Mouse (Mus musculus): ENCODE data around the gene Lrch4. TPM values are rescaled to one million over a fixed set of nuclear protein-coding genes. Genes with fewer than 3 reads are reported as not detected.
A peak's percentile ranks its signal among the peaks of the same experiment; 100 is the strongest.

Gene Lrch4
- total and polyA plus RNA-seq, 2 experiments from 2014 or later, result 13.1 to 14.5 TPM

DNA sequence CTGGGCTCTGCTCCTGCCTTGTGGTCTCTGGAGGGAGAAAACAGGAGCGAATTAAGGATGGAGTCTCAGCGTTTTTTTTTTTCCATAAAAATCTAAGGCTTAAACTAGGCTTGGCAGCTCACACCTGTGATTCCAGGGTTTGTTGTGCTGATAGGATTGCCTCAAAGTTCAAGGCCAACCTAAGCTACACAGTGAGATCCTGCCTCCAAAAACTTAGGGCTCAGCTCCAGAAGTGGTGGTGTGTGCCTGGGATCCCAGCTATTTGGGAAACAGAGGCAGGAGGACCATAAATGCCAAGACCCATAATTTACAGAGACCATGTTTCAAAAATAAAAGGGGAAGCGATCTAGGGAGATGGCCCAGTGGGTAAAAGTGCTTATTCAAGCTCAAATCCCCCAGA lies 19.6 kb upstream of the Lrch4 start:
- H3K4me2 ChIP-seq (ENCODE audit: low read depth, low read length, poor library complexity, severe bottlenecking), result no peak overlapping the region

DNA sequence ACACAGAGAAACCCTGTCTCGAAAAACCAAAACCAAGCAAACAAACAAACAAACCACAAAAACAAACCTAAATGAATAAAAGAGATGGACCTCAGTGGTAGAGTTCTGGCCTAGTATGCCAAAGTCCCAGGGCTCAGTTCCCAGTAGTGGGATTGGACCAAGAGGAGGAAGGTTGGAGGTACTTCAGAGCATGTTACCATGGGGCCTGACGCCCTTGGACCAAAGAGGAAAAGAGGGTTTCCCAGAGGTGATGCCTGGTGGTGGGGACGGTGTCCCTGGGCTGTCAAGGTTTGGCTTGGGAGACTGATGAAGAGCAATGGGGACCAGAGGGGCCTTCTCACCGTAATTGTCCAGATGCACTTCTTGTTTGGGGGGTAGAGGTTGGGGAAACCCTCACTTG lies 18.9 kb upstream of the Lrch4 start:
- ATAC-seq (ENCODE audit: low FRiP score), result no peak
- no peak overlapping the region for H3K4me3 ChIP-seq (ENCODE audit: low read depth, low read length)

More for the DNA sequence above, 19.6 kb upstream of the Lrch4 start:
- TF ChIP-seq CTCF (IDR thresholded peaks at IDR 0.05), result no peak
- ATAC-seq (ENCODE audit: low FRiP score) (no peak), DNase-seq (ENCODE audit: low spot score) (no peak)
- Histone ChIP-seq H3K9ac (replicated peaks; ENCODE audit: low read length, poor library complexity, severe bottlenecking) (no peak overlapping the region), H3K27ac (ENCODE audit: low read depth, low read length) (no peak overlapping the region), H3K4me1 (ENCODE audit: insufficient read depth, low read length) (no peaks in the 10 kb centered on the region; the same call in 1 of the 2 replicates), H3K4me3 (ENCODE audit: low read depth, low read length) (no peak overlapping the region), H3K36me3 (ENCODE audit: insufficient read depth, low read length) (no peaks in the 10 kb centered on the region), H3K9me3 (ENCODE audit: low read length) (no peaks in the 10 kb centered on the region), H3K27me3 (ENCODE audit: insufficient read depth, low read length) (peaks cover 8% of the 10 kb centered on the region)
- 73% methylated on average over 3 of the region's 3 CpGs for WGBS

DNA sequence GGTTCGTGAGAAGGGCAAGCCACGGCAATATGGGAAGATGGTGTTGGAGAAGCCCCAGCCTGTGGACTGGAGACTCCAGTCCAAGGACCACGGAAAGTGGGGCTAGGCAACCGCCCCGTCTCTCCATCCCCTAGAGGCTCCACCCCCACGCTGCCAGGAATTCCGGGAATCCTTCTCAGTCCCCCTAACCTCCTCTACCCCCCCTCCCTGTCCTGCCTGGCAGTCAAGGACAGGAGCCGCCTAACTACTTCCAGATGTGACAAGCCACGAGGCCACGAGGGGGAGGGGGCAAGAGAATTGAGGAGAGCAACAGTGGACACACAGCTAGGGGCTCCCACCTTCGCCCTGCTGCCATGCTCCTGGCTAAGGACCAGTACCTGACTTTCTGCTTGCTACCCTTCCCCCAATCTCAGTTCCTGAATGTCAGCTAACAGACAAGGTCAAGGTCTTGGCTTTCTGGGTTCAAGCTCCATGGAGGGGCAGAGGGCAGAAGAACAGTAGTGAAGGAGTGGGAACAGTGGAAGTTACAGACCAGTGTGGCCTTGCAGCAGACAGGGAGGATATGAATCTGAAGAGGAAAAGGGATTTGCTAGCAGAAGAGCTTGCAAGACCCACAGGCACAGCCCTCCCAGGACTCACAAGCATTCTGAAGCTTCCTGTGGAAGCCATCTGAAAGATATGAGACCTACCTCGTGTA lies 18.2 kb upstream of the Lrch4 start:
- Histone ChIP-seq H3K36me3 (ENCODE audit: insufficient read depth, low read length) (no peaks in the 10 kb centered on the region), H3K27ac (ENCODE audit: low read depth, low read length) (0 out of 2 replicates have a peak overlapping the region, but pooled peaks have one; percentile 19), H3K4me2 (ENCODE audit: low read depth, low read length, poor library complexity, severe bottlenecking) (no peak overlapping the region), H3K9me3 (ENCODE audit: low read length) (no peaks in the 10 kb centered on the region), H3K9ac (replicated peaks; ENCODE audit: low read length, poor library complexity, severe bottlenecking) (no peak overlapping the region), H3K4me1 (ENCODE audit: insufficient read depth, low read length) (no peaks in the 10 kb centered on the region; the same call in 1 of the 2 replicates), H3K4me3 (ENCODE audit: low read depth, low read length) (no peak overlapping the region), H3K27me3 (ENCODE audit: insufficient read depth, low read length) (peaks cover 8% of the 10 kb centered on the region)
- no peak for ATAC-seq (ENCODE audit: low FRiP score)
- WGBS, result 21% methylated on average over 12 of the region's 12 CpGs
- no peak for DNase-seq (ENCODE audit: low spot score)
- TF ChIP-seq CTCF (IDR thresholded peaks at IDR 0.05), result no peak

More for the DNA sequence above, 18.9 kb upstream of the Lrch4 start:
- Histone ChIP-seq H3K4me1 (ENCODE audit: insufficient read depth, low read length) (no peaks in the 10 kb centered on the region; the same call in 1 of the 2 replicates), H3K27me3 (ENCODE audit: insufficient read depth, low read length) (peaks cover 8% of the 10 kb centered on the region), H3K36me3 (ENCODE audit: insufficient read depth, low read length) (no peaks in the 10 kb centered on the region), H3K4me2 (ENCODE audit: low read depth, low read length, poor library complexity, severe bottlenecking) (no peak overlapping the region), H3K27ac (ENCODE audit: low read depth, low read length) (no peak overlapping the region), H3K9ac (replicated peaks; ENCODE audit: low read length, poor library complexity, severe bottlenecking) (no peak overlapping the region), H3K9me3 (ENCODE audit: low read length) (no peaks in the 10 kb centered on the region)
- TF ChIP-seq CTCF (IDR thresholded peaks at IDR 0.05), result no peak
- 82% methylated on average over 4 of the region's 4 CpGs for WGBS
- DNase-seq (ENCODE audit: low spot score), result no peak

DNA sequence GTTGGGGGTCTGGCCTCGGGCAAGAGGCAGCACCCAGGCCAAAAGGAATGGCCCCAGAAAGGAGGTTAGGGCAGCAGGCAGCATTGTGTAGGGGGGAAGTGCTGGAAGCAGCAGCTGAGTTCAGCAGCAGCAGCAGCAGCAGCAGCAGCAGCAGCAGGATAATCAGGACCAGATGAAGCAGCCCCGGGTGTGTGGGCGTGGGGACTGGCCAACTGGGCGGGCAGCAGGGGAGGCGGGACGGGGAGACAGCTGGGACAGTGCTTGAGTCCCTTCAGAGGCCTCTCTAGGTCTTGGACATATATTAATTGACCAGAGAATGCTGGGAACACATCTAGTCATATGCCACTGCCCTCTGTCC lies 17.7 kb upstream of the Lrch4 start:
- TF ChIP-seq CTCF (IDR thresholded peaks at IDR 0.05), result no peak
- Histone ChIP-seq H3K9ac (replicated peaks; ENCODE audit: low read length, poor library complexity, severe bottlenecking) (0 out of 2 replicates have a peak overlapping the region, but pooled peaks have one; percentile 4), H3K4me2 (ENCODE audit: low read depth, low read length, poor library complexity, severe bottlenecking) (no peak overlapping the region), H3K4me1 (ENCODE audit: insufficient read depth, low read length) (no peaks in the 10 kb centered on the region; the same call in 1 of the 2 replicates), H3K27ac (ENCODE audit: low read depth, low read length) (0 out of 2 replicates have a peak overlapping the region, but pooled peaks have one; percentile 19), H3K27me3 (ENCODE audit: insufficient read depth, low read length) (peaks cover 8% of the 10 kb centered on the region), H3K9me3 (ENCODE audit: low read length) (no peaks in the 10 kb centered on the region), H3K36me3 (ENCODE audit: insufficient read depth, low read length) (no peaks in the 10 kb centered on the region), H3K4me3 (ENCODE audit: low read depth, low read length) (no peak overlapping the region)
- 16% methylated on average over 6 of the region's 6 CpGs for WGBS
- DNase-seq (ENCODE audit: low spot score), result no peak
- no peak for ATAC-seq (ENCODE audit: low FRiP score)

DNA sequence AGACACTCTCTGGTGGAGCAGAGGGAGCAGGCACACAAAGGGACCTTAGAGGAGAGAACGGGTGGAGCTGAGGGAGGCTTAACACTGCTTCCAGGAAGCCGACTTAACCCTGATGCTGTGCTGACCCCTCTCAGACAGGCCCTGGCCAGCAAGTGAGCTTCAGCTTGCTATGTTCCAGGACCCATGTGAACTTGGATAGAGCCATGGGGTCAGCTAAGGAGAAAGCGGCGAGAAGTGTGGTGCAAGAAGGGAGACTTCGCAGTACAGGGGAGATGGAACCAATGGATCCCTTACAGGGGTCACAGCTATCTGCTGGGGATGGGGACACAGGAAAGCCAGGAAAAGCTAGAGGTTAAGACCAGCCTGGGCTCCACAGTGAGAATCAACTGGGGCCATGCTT lies 15.8 kb upstream of the Lrch4 start:
- H3K27ac ChIP-seq (ENCODE audit: low read depth, low read length), result no peak overlapping the region
- TF ChIP-seq CTCF (IDR thresholded peaks at IDR 0.05), result no peak
- no peak overlapping the region for H3K4me3 ChIP-seq (ENCODE audit: low read depth, low read length)
- no peak overlapping the region for H3K9ac ChIP-seq (replicated peaks; ENCODE audit: low read length, poor library complexity, severe bottlenecking)
- H3K27me3 ChIP-seq (ENCODE audit: insufficient read depth, low read length), result peaks cover 4% of the 10 kb centered on the region
- WGBS, result 73% methylated on average over 5 of the region's 5 CpGs
- DNase-seq (ENCODE audit: low spot score) (no peak), ATAC-seq (ENCODE audit: low FRiP score) (no peak)
- H3K4me2 ChIP-seq (ENCODE audit: low read depth, low read length, poor library complexity, severe bottlenecking), result no peak overlapping the region
- no peaks in the 10 kb centered on the region; the same call in 1 of the 2 replicates for H3K4me1 ChIP-seq (ENCODE audit: insufficient read depth, low read length)
- no peaks in the 10 kb centered on the region for H3K9me3 ChIP-seq (ENCODE audit: low read length)
- H3K36me3 ChIP-seq (ENCODE audit: insufficient read depth, low read length), result no peaks in the 10 kb centered on the region

DNA sequence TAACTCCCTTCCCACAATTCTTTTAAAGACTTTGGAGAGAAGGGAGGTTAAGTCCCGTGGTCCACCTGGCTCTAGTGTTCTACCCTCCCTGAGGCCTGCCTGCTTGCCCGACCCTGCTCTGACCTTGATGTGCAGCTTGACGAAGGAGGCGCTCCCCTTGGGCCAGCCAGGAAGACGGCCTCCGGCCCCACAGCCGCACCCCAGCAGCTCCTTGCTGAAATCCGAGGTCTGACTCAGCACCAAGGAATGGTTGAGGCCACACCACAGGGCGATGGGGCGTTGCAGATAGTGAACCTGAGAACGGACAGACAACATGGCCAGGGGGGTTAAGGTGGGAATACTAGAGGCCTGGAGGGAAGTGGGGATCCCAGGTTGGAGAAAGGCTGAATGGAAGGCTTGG lies 15.4 kb upstream of the Lrch4 start, which contains the start of gene Pcolce:
Pcolce (minus strand) TSS at position 235 of the 400 bp plus-strand sequence.
- Histone ChIP-seq H3K4me3 (ENCODE audit: low read depth, low read length) (no peak within 1 kb of the TSS), H3K27ac (ENCODE audit: low read depth, low read length) (no peak within 1 kb of the TSS), H3K9me3 (ENCODE audit: low read length) (no peaks in the 10 kb centered on the region), H3K4me2 (ENCODE audit: low read depth, low read length, poor library complexity, severe bottlenecking) (no peak within 1 kb of the TSS), H3K27me3 (ENCODE audit: insufficient read depth, low read length) (no peaks in the 10 kb centered on the region), H3K36me3 (ENCODE audit: insufficient read depth, low read length) (no peaks in the 10 kb centered on the region), H3K9ac (replicated peaks; ENCODE audit: low read length, poor library complexity, severe bottlenecking) (no peak within 1 kb of the TSS), H3K4me1 (ENCODE audit: insufficient read depth, low read length) (no peaks in the 10 kb centered on the region)
- DNase-seq (ENCODE audit: low spot score) (no peak), ATAC-seq (ENCODE audit: low FRiP score) (no peak)
- no peak for TF ChIP-seq CTCF (IDR thresholded peaks at IDR 0.05)
- WGBS, result 76% methylated on average over 11 of the region's 11 CpGs

Measured in midbrain, postnatal 0 days (tissue).